Mouse (Mus musculus) ES-E14 (cell line): ENCODE measurements at regions not wholly inside any gene's neighbourhood (a gene's known extent, or its start where the extent isn't known, plus 50 kb on each side); places are given as distances from the start of the nearest gene placed in this dataset.

Experiments
- HCFC1 ChIP-seq: IDR thresholded peaks from 2 replicates; pipeline ENCODE4 v1.6.1; 2012; ENCODE audit warnings: low read length, inconsistent platforms, borderline replicate concordance; ENCODE audit not compliant: insufficient read depth
- MAFK ChIP-seq: IDR thresholded peaks from 2 replicates; pipeline ENCODE4 v1.6.1; 2014; ENCODE audit warnings: mild to moderate bottlenecking, low read depth, low read length, inconsistent platforms; ENCODE audit not compliant: insufficient read depth

DNA sequence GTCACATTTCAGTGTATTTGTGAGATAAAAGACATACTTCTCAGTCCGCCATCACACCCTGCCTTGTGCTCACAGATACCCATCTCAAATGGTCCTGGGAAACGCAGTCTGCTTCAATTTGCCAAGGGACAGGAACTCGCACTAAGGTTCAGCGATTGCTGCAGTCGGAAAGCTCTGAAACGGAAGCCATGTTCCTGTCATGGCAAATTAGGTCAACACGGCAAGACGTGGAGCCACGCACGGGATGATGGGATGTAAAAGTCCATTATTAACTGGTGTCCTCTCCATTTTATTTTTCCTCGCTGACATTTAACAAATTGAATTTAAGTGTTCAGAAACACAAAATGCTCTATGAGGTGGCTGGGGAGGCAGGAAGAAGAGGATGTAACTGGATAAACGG, 212.4 kb downstream of the Rpl36a-ps1 start:
- no peak for TF ChIP-seq MAFK
- TF ChIP-seq HCFC1, result no peak
